Comparison of ENCODE assay signal across 8 mouse cellular contexts in genomic region chr9:119982956-119983551, GRCm38 (mm10). TPM values are rescaled to one million over a fixed set of nuclear protein-coding genes. Genes with fewer than 3 reads are reported as not detected.
DNase-seq lines count a peak whose midpoint lies in the region; ATAC-seq and TF ChIP-seq lines count a peak whose summit lies in the region.

No protein-coding gene starts in this region.

- H3K36me3 ChIP-seq in erythroblast, embryonic 14.5 days (ENCODE audit: control insufficient read depth) = no peaks in the 10 kb centered on the region
- H3K36me3 ChIP-seq in limb, embryonic 12.5 days = no peaks in the 10 kb centered on the region
- no peaks in the 10 kb centered on the region for H3K36me3 ChIP-seq in midbrain, embryonic 13.5 days
- no peaks in the 10 kb centered on the region for H3K36me3 ChIP-seq in thymus, adult 2 months (ENCODE audit: control insufficient read depth, insufficient read depth, low read length)

- peak overlapping the region; percentile 98 for H3K4me2 ChIP-seq in limb, embryonic 12.5 days
- H3K4me2 ChIP-seq in midbrain, embryonic 13.5 days (replicated peaks) = peak overlapping the region; percentile 87

- no peak for ATAC-seq in erythroblast, adult 5-6 weeks (replicated peaks; ENCODE audit: low FRiP score, poor library complexity, severe bottlenecking)
- no peak for ATAC-seq in limb, embryonic 12.5 days (ENCODE audit: insufficient number of reproducible peaks, insufficient read depth, low FRiP score, low TSS enrichment, low read depth)
- ATAC-seq in midbrain, embryonic 13.5 days = no peak

- H3K4me3 ChIP-seq in erythroblast, embryonic 14.5 days (replicated peaks) = peak overlapping the region; percentile 63
- H3K4me3 ChIP-seq in limb, embryonic 12.5 days (replicated peaks) = peak overlapping the region; percentile 63
- peak overlapping the region; percentile 58 for H3K4me3 ChIP-seq in midbrain, embryonic 13.5 days (replicated peaks)
- H3K4me3 ChIP-seq in thymus, adult 2 months (ENCODE audit: control insufficient read depth, insufficient read depth, low read length) = peak overlapping the region; percentile 87

- peak overlapping the region; percentile 94 for H3K27ac ChIP-seq in limb, embryonic 12.5 days
- no peak overlapping the region for H3K27ac ChIP-seq in midbrain, embryonic 13.5 days
- peak overlapping the region; percentile 98 for H3K27ac ChIP-seq in thymus, adult 2 months (ENCODE audit: control insufficient read depth, insufficient read depth, low read length)

- under 1% methylated on average over 48 of the region's 48 CpGs for WGBS in limb, embryonic 12.5 days
- WGBS in midbrain, embryonic 13.5 days = under 1% methylated on average over 47 of the region's 48 CpGs
- WGBS in thymus, adult 2 months = under 1% methylated on average over 48 of the region's 48 CpGs

- no peak for TF ChIP-seq CTCF in thymus, adult 2 months (IDR thresholded peaks at IDR 0.05; ENCODE audit: borderline replicate concordance, control insufficient read depth, extremely low read depth, insufficient read depth, low read length, poor library complexity)

- peaks cover 46% of the 10 kb centered on the region for H3K27me3 ChIP-seq in erythroblast, embryonic 14.5 days (ENCODE audit: control insufficient read depth)
- H3K27me3 ChIP-seq in limb, embryonic 12.5 days = peaks cover 5% of the 10 kb centered on the region; the same call in 1 of the 2 replicates
- peaks cover 48% of the 10 kb centered on the region for H3K27me3 ChIP-seq in midbrain, embryonic 13.5 days
- H3K27me3 ChIP-seq in thymus, adult 2 months (ENCODE audit: control insufficient read depth, insufficient read depth, low read length) = no peaks in the 10 kb centered on the region

- peak; percentile 22 for DNase-seq in adipocyte (ENCODE audit: low spot score)
- DNase-seq in fibroblast of lung, adult 2 months (ENCODE audit: low read depth) = peak; percentile 42
- peak; percentile 62 to 74 for DNase-seq in heart, postnatal 36 days
- peak; percentile 81 for DNase-seq in thymus, adult 2 months

- no peaks in the 10 kb centered on the region for H3K9me3 ChIP-seq in erythroblast, embryonic 14.5 days (ENCODE audit: control insufficient read depth, low read length)
- H3K9me3 ChIP-seq in limb, embryonic 12.5 days = no peaks in the 10 kb centered on the region
- H3K9me3 ChIP-seq in midbrain, embryonic 13.5 days = no peaks in the 10 kb centered on the region

- peaks cover 42% of the 10 kb centered on the region for H3K4me1 ChIP-seq in erythroblast, embryonic 14.5 days (ENCODE audit: control insufficient read depth)
- H3K4me1 ChIP-seq in limb, embryonic 12.5 days (replicated peaks) = peaks cover 62% of the 10 kb centered on the region
- peaks cover 45% of the 10 kb centered on the region for H3K4me1 ChIP-seq in midbrain, embryonic 13.5 days (replicated peaks)
- H3K4me1 ChIP-seq in thymus, adult 2 months (replicated peaks; ENCODE audit: control insufficient read depth, insufficient read depth, low read length) = peaks cover 49% of the 10 kb centered on the region

- intact Hi-C loops in heart, postnatal 36 days (cut with DNase I) = loop anchor here (1.0 kb wide), 1 partner anchor 28 kb away; no protein-coding TSS in a partner anchor

- no peak for TF ChIP-seq POLR2A in thymus, adult 2 months (IDR thresholded peaks at IDR 0.05; ENCODE audit: control insufficient read depth, extremely low read depth, insufficient read depth, low read length, poor library complexity)

- peak overlapping the region; percentile 65 for H3K9ac ChIP-seq in limb, embryonic 12.5 days (replicated peaks)
- peak overlapping the region; percentile 58 for H3K9ac ChIP-seq in midbrain, embryonic 13.5 days (replicated peaks)

RNA-seq across cellular contexts. Expression of gene Csrnp1, which starts 1.4 kb away (rescaled TPM):
- polyA plus RNA-seq in erythroblast, embryonic 14.5 days (2012) = 0.12 and 0.23 TPM in 2 replicates
- 2.7 and 2.9 TPM in 2 replicates for total RNA-seq in erythroblast, adult 5-6 weeks (2015; ENCODE audit: low replicate concordance)
- total RNA-seq in erythroblast, adult 5-6 weeks (2017; ENCODE audit: low replicate concordance) = 1.4 and 3.2 TPM in 2 replicates
- total RNA-seq in heart, postnatal 36 days (2021) = 10 to 100 TPM; 11.1 to 29.3 TPM
- polyA plus RNA-seq in limb, embryonic 12.5 days (2016; fragmentation: Nextera tagmentation; extraction: Ambion mirVana) = 4.6 and 4.8 TPM in 2 replicates
- 1.1 and 1.3 TPM in 2 replicates for polyA plus RNA-seq in midbrain, embryonic 13.5 days (2015; fragmentation: Nextera tagmentation; extraction: Ambion mirVana)
- 283 and 325 TPM in 2 replicates for polyA plus RNA-seq in thymus, adult 2 months (2012; rRNA removed)

RNA-seq across cellular contexts. Expression of gene Xirp1, which starts 40.3 kb away (rescaled TPM):
- polyA plus RNA-seq in erythroblast, embryonic 14.5 days (2012) = not detected in 2 replicates
- total RNA-seq in erythroblast, adult 5-6 weeks (2015; ENCODE audit: low replicate concordance) = not detected in 2 replicates
- total RNA-seq in erythroblast, adult 5-6 weeks (2017; ENCODE audit: low replicate concordance) = not detected in 2 replicates
- 100 to 1,000 TPM; 122 to 127 TPM for total RNA-seq in heart, postnatal 36 days (2021)
- 0.44 and 0.59 TPM in 2 replicates for polyA plus RNA-seq in limb, embryonic 12.5 days (2016; fragmentation: Nextera tagmentation; extraction: Ambion mirVana)
- 0.03 TPM in 1 of 2 replicates, not detected in the other for polyA plus RNA-seq in midbrain, embryonic 13.5 days (2015; fragmentation: Nextera tagmentation; extraction: Ambion mirVana)
- 0.24 and 2.3 TPM in 2 replicates for polyA plus RNA-seq in thymus, adult 2 months (2012; rRNA removed)

RNA-seq across cellular contexts. Expression of gene Ttc21a, which starts 45.6 kb away (rescaled TPM):
- not detected in 2 replicates for polyA plus RNA-seq in erythroblast, embryonic 14.5 days (2012)
- total RNA-seq in erythroblast, adult 5-6 weeks (2015; ENCODE audit: low replicate concordance) = 0.77 and 2.5 TPM in 2 replicates
- 1.2 and 2.0 TPM in 2 replicates for total RNA-seq in erythroblast, adult 5-6 weeks (2017; ENCODE audit: low replicate concordance)
- total RNA-seq in heart, postnatal 36 days (2021) = not detected
- 0.31 and 0.44 TPM in 2 replicates for polyA plus RNA-seq in limb, embryonic 12.5 days (2016; fragmentation: Nextera tagmentation; extraction: Ambion mirVana)
- polyA plus RNA-seq in midbrain, embryonic 13.5 days (2015; fragmentation: Nextera tagmentation; extraction: Ambion mirVana) = 0.28 and 0.44 TPM in 2 replicates
- 0.18 and 0.29 TPM in 2 replicates for polyA plus RNA-seq in thymus, adult 2 months (2012; rRNA removed)

RNA-seq across cellular contexts. Expression of gene Gorasp1, which starts 45.7 kb away (rescaled TPM):
- 0.49 and 0.59 TPM in 2 replicates for polyA plus RNA-seq in erythroblast, embryonic 14.5 days (2012)
- total RNA-seq in erythroblast, adult 5-6 weeks (2015; ENCODE audit: low replicate concordance) = 1.0 and 3.5 TPM in 2 replicates
- total RNA-seq in erythroblast, adult 5-6 weeks (2017; ENCODE audit: low replicate concordance) = 0.56 and 2.7 TPM in 2 replicates
- 10 to 100 TPM; 30.2 to 30.6 TPM for total RNA-seq in heart, postnatal 36 days (2021)
- 29.7 and 30.8 TPM in 2 replicates for polyA plus RNA-seq in limb, embryonic 12.5 days (2016; fragmentation: Nextera tagmentation; extraction: Ambion mirVana)
- polyA plus RNA-seq in midbrain, embryonic 13.5 days (2015; fragmentation: Nextera tagmentation; extraction: Ambion mirVana) = 22.9 and 23.1 TPM in 2 replicates
- 10.8 and 11.0 TPM in 2 replicates for polyA plus RNA-seq in thymus, adult 2 months (2012; rRNA removed)

Comparison
In these comparisons a context has a peak if more than half of its experiments do, and no peak if none do; other contexts are left out.
1. DNase-seq: peak in every context shown above with its lines; median percentile 81 in thymus, adult 2 months; 68 in heart, postnatal 36 days; 42 in fibroblast of lung, adult 2 months; 22 in adipocyte.
2. RNA of gene Csrnp1, which starts 1.4 kb away (polyA plus RNA-seq): 283 to 325 TPM in thymus, adult 2 months; 4.6 to 4.8 TPM in limb, embryonic 12.5 days, 1.1 to 1.3 TPM in midbrain, embryonic 13.5 days and 0.12 to 0.23 TPM in erythroblast, embryonic 14.5 days; every median in the first group is over 10 times any median in the second.
3. Peak in every context shown above with its lines, with median percentiles within 50 percentile points of each other: H3K4me3 ChIP-seq.